In the genomic region with DNA sequence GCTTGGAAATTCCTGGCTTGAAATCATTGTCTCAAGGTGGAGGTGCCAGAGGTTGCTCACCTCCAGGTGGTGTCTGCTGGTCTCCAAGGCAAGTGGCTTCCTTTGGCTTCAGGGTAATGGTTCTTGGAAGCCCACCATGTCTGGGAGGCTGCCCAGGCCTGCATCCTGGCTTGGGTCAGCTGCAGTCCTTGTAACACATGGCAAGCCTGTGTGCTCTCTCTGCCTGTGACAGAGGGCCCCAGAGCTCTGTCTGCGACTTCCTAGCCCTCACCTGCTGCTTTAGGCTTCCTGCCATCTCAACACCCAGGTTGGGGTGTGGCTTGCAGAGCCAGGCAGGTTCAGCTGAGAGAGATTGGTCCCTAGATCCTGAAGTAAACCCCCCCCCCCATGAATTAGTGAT, we compare ENCODE assay signal across 8 mouse cellular contexts. TPM values are rescaled to one million over a fixed set of nuclear protein-coding genes. Genes with fewer than 3 reads are reported as not detected.
A peak's percentile ranks its signal among the peaks of the same experiment; 100 is the strongest.
DNase-seq lines count a peak whose midpoint lies in the region; ATAC-seq lines count a peak whose summit lies in the region.

No protein-coding gene starts in this region.

- peak overlapping the region; percentile 67 for H3K4me3 ChIP-seq in embryonic facial prominence, embryonic 12.5 days
- H3K4me3 ChIP-seq in neural tube, embryonic 13.5 days = peak overlapping the region; percentile 69

- no peaks in the 10 kb centered on the region for H3K9me3 ChIP-seq in embryonic facial prominence, embryonic 12.5 days
- H3K9me3 ChIP-seq in neural tube, embryonic 13.5 days = no peaks in the 10 kb centered on the region

- H3K9ac ChIP-seq in embryonic facial prominence, embryonic 12.5 days = peak overlapping the region; percentile 86
- peak overlapping the region; percentile 91 for H3K9ac ChIP-seq in neural tube, embryonic 13.5 days

- peak; percentile 57 for DNase-seq in left cerebral cortex, postnatal 4 days
- no peak for DNase-seq in left cerebral cortex, adult 8-10 months (ENCODE audit: low spot score in 2 of 2)
- peak; percentile 41 for DNase-seq in induced T-regulatory cell, adult 2 months (ENCODE audit: low read depth)
- DNase-seq in spleen, adult 18-20 months = no peak
- no peak for DNase-seq in B cell, adult 2 months
- DNase-seq in gastrocnemius, postnatal 10 days = no peak

- 43% methylated on average over 1 of the region's 1 CpGs for WGBS in embryonic facial prominence, embryonic 12.5 days
- 67% methylated on average over 1 of the region's 1 CpGs for WGBS in neural tube, embryonic 13.5 days

- H3K27ac ChIP-seq in embryonic facial prominence, embryonic 12.5 days = no peak overlapping the region
- H3K27ac ChIP-seq in neural tube, embryonic 13.5 days (replicated peaks) = peak overlapping the region; percentile 64; the same call in 1 of the 2 replicates

- peaks cover 33% of the 10 kb centered on the region for H3K4me1 ChIP-seq in embryonic facial prominence, embryonic 12.5 days
- H3K4me1 ChIP-seq in neural tube, embryonic 13.5 days (replicated peaks) = peaks cover 54% of the 10 kb centered on the region

- intact Hi-C loops in left cerebral cortex, postnatal 4 days (cut with DNase I) = loop anchor here (10.0 kb wide), 1 partner anchor 133 kb away; a partner anchor contains a TSS

- peak overlapping the region; percentile 92 for H3K4me2 ChIP-seq in embryonic facial prominence, embryonic 12.5 days (replicated peaks)
- H3K4me2 ChIP-seq in neural tube, embryonic 13.5 days = peak overlapping the region; percentile 91

- peaks cover 42% of the 10 kb centered on the region for H3K36me3 ChIP-seq in embryonic facial prominence, embryonic 12.5 days
- H3K36me3 ChIP-seq in neural tube, embryonic 13.5 days = peaks cover 23% of the 10 kb centered on the region

- ATAC-seq in embryonic facial prominence, embryonic 12.5 days (ENCODE audit: insufficient number of reproducible peaks, insufficient read depth, low FRiP score, low TSS enrichment) = no peak
- no peak for ATAC-seq in neural tube, embryonic 13.5 days (ENCODE audit: low read depth)

- H3K27me3 ChIP-seq in embryonic facial prominence, embryonic 12.5 days = no peaks in the 10 kb centered on the region
- H3K27me3 ChIP-seq in neural tube, embryonic 13.5 days = no peaks in the 10 kb centered on the region

RNA-seq across cellular contexts. Expression of a gene that starts 2.1 kb away (rescaled TPM):
- total RNA-seq in left cerebral cortex, postnatal 4 days (2021) = 100 to 1,000 TPM; 100 to 111 TPM
- 100 to 1,000 TPM; 102 to 111 (median 109) TPM for total RNA-seq in left cerebral cortex, adult 8-10 months (2022)
- 17.2 and 18.5 TPM in 2 replicates for polyA plus RNA-seq in embryonic facial prominence, embryonic 12.5 days (2016; fragmentation: Nextera tagmentation; extraction: Ambion mirVana)
- 13.3 and 16.8 TPM in 2 replicates for polyA plus RNA-seq in neural tube, embryonic 13.5 days (2015; fragmentation: Nextera tagmentation; extraction: Ambion mirVana)
- 100 to 1,000 TPM; 105 to 110 TPM for total RNA-seq in gastrocnemius, postnatal 10 days (2021)

RNA-seq across cellular contexts. Expression of a gene that starts 12.4 kb away (rescaled TPM):
- 10 to 100 TPM; 28.8 to 30.8 TPM for total RNA-seq in left cerebral cortex, postnatal 4 days (2021)
- total RNA-seq in left cerebral cortex, adult 8-10 months (2022) = 10 to 100 TPM; 16.2 to 32.0 (median 20.3) TPM
- polyA plus RNA-seq in embryonic facial prominence, embryonic 12.5 days (2016; fragmentation: Nextera tagmentation; extraction: Ambion mirVana) = 15.2 and 16.1 TPM in 2 replicates
- polyA plus RNA-seq in neural tube, embryonic 13.5 days (2015; fragmentation: Nextera tagmentation; extraction: Ambion mirVana) = 12.9 and 13.0 TPM in 2 replicates
- 10 to 100 TPM in 1 of 2 experiments, 1 to 10 TPM in 1; 7.7 to 11.6 TPM for total RNA-seq in gastrocnemius, postnatal 10 days (2021)

RNA-seq across cellular contexts. Expression of a gene that starts 20.7 kb away (rescaled TPM):
- 100 to 1,000 TPM; 247 to 270 TPM for total RNA-seq in left cerebral cortex, postnatal 4 days (2021)
- 100 to 1,000 TPM; 306 to 342 (median 330) TPM for total RNA-seq in left cerebral cortex, adult 8-10 months (2022)
- polyA plus RNA-seq in embryonic facial prominence, embryonic 12.5 days (2016; fragmentation: Nextera tagmentation; extraction: Ambion mirVana) = 457 and 481 TPM in 2 replicates
- 467 and 481 TPM in 2 replicates for polyA plus RNA-seq in neural tube, embryonic 13.5 days (2015; fragmentation: Nextera tagmentation; extraction: Ambion mirVana)
- total RNA-seq in gastrocnemius, postnatal 10 days (2021) = 100 to 1,000 TPM; 576 to 659 TPM

RNA-seq across cellular contexts. Expression of a gene that starts 22.9 kb away (rescaled TPM):
- total RNA-seq in left cerebral cortex, postnatal 4 days (2021) = 100 to 1,000 TPM; 299 to 316 TPM
- total RNA-seq in left cerebral cortex, adult 8-10 months (2022) = 100 to 1,000 TPM; 328 to 363 (median 358) TPM
- polyA plus RNA-seq in embryonic facial prominence, embryonic 12.5 days (2016; fragmentation: Nextera tagmentation; extraction: Ambion mirVana) = 8.4 and 8.5 TPM in 2 replicates
- polyA plus RNA-seq in neural tube, embryonic 13.5 days (2015; fragmentation: Nextera tagmentation; extraction: Ambion mirVana) = 53.9 and 55.1 TPM in 2 replicates
- 1 to 10 TPM; 2.3 to 3.2 TPM for total RNA-seq in gastrocnemius, postnatal 10 days (2021)

RNA-seq across cellular contexts. Expression of a gene that starts 30.3 kb away (rescaled TPM):
- total RNA-seq in left cerebral cortex, postnatal 4 days (2021) = 100 to 1,000 TPM; 158 to 163 TPM
- total RNA-seq in left cerebral cortex, adult 8-10 months (2022) = 10 to 100 TPM; 48.5 to 76.4 (median 64.1) TPM
- 33.4 and 35.1 TPM in 2 replicates for polyA plus RNA-seq in embryonic facial prominence, embryonic 12.5 days (2016; fragmentation: Nextera tagmentation; extraction: Ambion mirVana)
- 31.0 and 35.8 TPM in 2 replicates for polyA plus RNA-seq in neural tube, embryonic 13.5 days (2015; fragmentation: Nextera tagmentation; extraction: Ambion mirVana)
- total RNA-seq in gastrocnemius, postnatal 10 days (2021) = 10 to 100 TPM; 34.3 to 62.7 TPM

Comparison
In these comparisons a context has a peak if more than half of its experiments do, and no peak if none do; other contexts are left out.
1. DNase-seq: peak in left cerebral cortex, postnatal 4 days (single experiment) and induced T-regulatory cell, adult 2 months (single experiment); none in left cerebral cortex, adult 8-10 months (0 of 2), spleen, adult 18-20 months (0 of 2), B cell, adult 2 months (0 of 2) and gastrocnemius, postnatal 10 days (single experiment).